Mouse (Mus musculus) brown adipose tissue, adult 24 weeks (tissue): ENCODE measurements around the gene Birc7. TPM values are rescaled to one million over a fixed set of nuclear protein-coding genes. Genes with fewer than 3 reads are reported as not detected.

ENCODE experiments used
- H3K27ac ChIP-seq: fragments of 200-500 bp; replicated peaks from 2 replicates; pipeline ENCODE4 v1.5.1; 2012; ENCODE audit warnings: low read depth, mild to moderate bottlenecking, low read length
- H3K4me1 ChIP-seq: fragments of 200-500 bp; 2 replicates; pipeline ENCODE4 v1.6.1; 2012; ENCODE audit warnings: low read length, mixed read lengths; ENCODE audit not compliant: control insufficient read depth, insufficient read depth, insufficient read length
- H3K4me3 ChIP-seq: fragments of 200-500 bp; 2 replicates; pipeline ENCODE4 v1.5.1; 2012; ENCODE audit warnings: low read depth, mild to moderate bottlenecking, low read length, moderate library complexity; ENCODE audit not compliant: insufficient read depth
- polyA plus RNA-seq: library from polyadenylated mRNA; stranded (reverse); fragments of >200 nt; gene quantifications from 2 replicates; pipeline ENCODE4 v1.2.4, GENCODE M21; 2012; ENCODE audit not compliant: missing spikeins, insufficient read depth, insufficient read length

Gene Birc7
- polyA plus RNA-seq, 1 experiment = not detected

DNA sequence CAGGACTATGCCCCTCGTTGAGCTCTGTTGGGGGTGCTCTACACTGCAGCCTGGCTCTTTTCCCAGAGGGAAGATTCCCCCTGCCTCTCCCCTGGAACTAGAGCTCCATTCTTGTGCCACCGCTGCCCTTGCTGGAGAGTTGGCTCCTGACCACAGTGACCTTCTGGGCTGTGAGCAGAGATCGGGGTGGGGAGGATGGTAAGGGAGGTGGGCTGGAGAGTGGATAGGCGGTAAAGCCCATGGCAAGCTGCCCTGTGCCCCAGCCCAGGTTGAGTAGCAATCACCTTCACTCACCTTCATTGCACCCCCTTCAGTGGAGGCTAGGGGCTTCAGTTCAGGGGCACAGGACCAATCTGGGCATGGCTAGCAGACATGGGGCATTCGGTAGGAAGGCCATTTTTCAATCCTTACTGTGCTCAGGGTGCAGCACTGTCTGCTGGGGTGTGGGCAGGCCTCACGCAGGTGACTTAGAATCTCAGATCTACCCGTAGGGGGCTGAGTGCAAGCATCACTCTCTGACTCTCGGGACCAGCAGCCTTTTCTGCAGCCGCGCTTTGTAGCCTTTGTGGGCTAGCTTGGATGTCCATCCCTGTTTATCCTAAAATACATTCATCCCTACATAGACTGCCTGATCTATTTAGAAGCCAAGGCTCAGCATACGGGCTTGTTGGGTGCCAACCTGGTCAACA lies 32.8 kb upstream of the Birc7 start:
- no peaks in the 10 kb centered on the region for H3K4me1 ChIP-seq
- no peak overlapping the region for H3K27ac ChIP-seq
- no peak overlapping the region for H3K4me3 ChIP-seq

DNA sequence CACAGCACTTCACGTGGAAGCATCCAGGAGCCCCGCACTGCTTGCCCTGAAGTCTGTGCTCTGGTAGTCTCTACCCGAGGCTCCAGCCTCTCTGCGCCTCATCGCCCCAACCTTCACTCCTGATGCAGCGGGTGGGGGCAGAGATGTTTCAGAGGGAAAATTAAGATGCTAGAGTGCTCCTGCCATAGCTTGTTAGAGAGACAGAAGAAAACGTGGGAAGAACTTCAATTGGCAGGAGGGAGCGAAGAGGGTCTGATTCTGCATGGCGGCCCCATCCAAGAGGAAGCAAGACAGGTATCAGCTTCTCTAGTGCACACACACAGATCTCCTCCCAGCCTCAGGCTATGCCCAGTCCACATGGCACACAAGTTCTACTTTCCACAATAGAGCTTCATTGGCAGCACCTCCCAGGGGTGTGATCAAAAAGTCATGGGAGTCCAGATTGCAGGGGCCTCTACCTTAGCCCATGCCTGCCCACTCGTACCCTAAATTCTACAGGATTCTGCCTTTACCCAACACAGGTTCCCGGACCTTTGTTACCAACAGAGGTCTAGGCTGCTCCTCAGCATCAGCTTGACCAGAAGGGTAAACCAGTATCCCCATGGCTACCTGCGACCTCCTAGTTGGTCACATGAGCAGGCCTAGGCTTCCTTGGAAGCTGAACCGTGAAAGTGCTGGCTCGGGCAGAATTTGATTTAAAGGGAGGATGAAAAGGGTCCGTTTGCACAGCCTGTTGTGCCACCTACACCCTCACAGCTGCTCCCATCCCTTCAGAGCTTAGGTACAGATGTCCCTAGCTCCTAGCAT lies 31.8 kb upstream of the Birc7 start:
- Histone ChIP-seq H3K27ac (no peak overlapping the region), H3K4me1 (no peaks in the 10 kb centered on the region), H3K4me3 (no peak overlapping the region)

DNA sequence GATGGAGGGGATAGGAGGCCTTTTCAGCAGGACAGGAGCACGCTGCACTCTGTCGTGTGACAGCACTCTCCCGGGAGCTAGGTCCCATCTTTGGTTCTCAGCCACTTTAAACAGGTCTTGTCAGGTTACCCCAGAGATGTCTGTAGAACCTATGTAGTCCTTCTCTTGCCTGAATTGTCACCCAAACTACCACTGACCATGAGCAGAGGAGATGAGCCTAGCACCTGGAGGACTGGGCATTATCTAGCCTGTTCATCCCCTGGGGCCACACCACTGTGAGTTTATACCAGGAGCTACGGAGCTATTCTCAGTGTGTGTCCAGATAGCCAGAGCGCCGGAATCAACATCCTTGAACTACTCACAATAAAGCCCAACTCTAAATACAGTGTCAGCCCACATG lies 31.0 kb upstream of the Birc7 start:
- H3K4me3 ChIP-seq = no peak overlapping the region
- H3K27ac ChIP-seq = no peak overlapping the region
- H3K4me1 ChIP-seq = no peaks in the 10 kb centered on the region

DNA sequence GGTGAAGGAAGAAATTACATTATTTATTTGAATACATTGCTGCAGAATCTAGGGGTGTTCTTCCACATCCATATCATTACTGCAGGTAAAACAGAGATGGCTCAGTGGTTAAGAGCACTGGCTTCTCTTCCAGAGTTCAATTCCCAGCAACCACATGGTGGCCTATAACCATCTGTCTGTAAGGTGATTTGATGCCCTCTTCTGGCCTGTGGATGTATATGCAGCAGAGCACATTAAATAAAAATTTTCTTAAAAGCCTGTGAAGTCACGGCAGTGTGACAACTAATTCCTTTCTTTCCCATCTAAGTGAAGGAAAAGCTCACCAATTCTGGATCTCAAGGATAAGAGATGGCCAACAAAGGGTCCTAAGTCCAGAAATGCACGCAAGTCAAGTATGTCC lies 26.7 kb upstream of the Birc7 start:
- Histone ChIP-seq H3K4me1 (no peaks in the 10 kb centered on the region), H3K27ac (no peak overlapping the region), H3K4me3 (no peak overlapping the region)

GRCm38 (mm10) chr2:180904435-180905208 lies 24.2 kb upstream of the Birc7 start:
- Histone ChIP-seq H3K4me3 (no peak overlapping the region), H3K4me1 (no peaks in the 10 kb centered on the region), H3K27ac (no peak overlapping the region)

DNA sequence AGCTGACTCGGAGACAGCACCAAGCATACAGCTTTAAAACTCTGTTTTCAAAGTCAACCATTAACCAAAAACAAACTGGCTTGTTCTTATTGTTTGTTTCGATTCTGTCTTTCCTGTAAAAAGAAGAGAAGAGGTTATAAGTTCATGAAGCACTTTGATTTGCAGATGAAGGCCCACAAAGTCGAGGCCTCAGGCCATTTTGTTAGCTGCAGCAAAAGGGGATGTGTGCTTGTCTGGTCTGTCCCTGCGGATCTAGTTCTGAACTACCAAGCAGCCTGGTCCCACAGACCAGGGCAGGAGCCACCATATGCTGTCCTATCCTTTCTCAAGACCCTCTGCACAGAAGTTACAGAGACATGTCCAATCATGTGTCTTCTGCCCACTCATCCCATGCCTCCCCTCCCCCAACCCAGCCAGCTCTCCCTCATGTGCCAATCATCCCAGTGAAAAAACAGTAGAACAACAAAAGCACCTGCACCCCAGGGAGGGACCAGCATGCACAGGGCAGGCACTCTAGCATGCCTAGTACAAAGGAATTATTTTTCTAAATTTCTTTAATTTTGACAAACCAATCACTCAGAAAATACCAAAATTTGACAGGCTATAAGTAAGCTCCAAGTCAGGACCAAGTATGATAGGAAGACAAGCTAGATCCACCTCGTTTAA lies 23.1 kb upstream of the Birc7 start:
- H3K4me3 ChIP-seq = no peak overlapping the region
- H3K4me1 ChIP-seq = no peaks in the 10 kb centered on the region
- no peak overlapping the region for H3K27ac ChIP-seq

GRCm38 (mm10) chr2:180910928-180911327 lies 17.9 kb upstream of the Birc7 start:
- no peaks in the 10 kb centered on the region for H3K4me1 ChIP-seq
- H3K4me3 ChIP-seq = no peak overlapping the region
- H3K27ac ChIP-seq = no peak overlapping the region

GRCm38 (mm10) chr2:180915886-180916433 lies 12.9 kb upstream of the Birc7 start:
- Histone ChIP-seq H3K4me3 (no peak overlapping the region), H3K27ac (no peak overlapping the region)

DNA sequence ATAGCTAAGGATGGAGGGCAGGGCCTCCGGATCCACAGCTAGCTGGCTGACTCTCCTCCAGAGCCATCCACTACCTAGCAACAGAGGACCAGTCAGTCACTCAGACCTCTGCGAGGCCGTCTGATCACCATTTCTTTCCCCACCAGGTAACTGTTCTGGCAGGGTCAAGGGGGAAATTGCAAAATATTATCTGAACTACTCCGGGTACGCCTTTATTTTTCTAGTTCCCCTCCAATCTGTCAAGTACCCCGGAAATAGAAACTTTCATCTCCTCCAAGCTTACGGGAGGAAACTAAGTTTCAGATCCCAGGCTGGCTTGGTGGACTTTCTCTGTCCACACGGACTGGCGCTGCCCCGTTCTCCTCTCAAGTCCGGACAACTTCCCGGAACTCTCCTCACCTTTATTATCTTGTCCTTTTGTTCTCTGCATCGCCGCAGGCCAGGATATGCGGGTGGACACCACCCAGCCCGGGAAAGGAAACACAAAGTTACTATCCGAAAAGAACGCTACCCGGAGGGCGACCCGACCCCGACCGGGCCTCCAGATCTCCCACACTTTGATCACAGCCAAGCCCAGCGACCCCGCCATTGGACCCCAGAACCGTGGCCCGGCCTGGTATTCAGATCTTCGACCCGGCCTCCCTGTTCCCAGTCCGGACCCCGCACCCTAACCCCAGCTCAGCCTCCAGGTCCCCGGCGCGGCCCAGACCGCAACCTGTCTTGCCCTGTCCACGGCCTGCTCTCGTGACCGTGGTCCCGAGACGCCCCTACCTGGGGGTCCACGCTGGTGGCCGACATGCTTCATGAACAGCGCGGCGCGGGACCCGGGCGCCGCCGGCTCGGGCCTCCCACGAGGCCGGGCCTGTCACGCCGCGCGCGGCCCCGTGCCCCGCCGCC lies 8.7 kb upstream of the Birc7 start:
- peaks cover 2% of the 10 kb centered on the region; the same call in 1 of the 2 replicates for H3K4me1 ChIP-seq
- H3K27ac ChIP-seq = peak overlapping the region; percentile 43
- H3K4me3 ChIP-seq = peak overlapping the region; percentile 90

More at GRCm38 (mm10) chr2:180915886-180916433, 12.9 kb upstream of the Birc7 start:
- H3K4me1 ChIP-seq = peaks cover 2% of the 10 kb centered on the region; the same call in 1 of the 2 replicates

DNA sequence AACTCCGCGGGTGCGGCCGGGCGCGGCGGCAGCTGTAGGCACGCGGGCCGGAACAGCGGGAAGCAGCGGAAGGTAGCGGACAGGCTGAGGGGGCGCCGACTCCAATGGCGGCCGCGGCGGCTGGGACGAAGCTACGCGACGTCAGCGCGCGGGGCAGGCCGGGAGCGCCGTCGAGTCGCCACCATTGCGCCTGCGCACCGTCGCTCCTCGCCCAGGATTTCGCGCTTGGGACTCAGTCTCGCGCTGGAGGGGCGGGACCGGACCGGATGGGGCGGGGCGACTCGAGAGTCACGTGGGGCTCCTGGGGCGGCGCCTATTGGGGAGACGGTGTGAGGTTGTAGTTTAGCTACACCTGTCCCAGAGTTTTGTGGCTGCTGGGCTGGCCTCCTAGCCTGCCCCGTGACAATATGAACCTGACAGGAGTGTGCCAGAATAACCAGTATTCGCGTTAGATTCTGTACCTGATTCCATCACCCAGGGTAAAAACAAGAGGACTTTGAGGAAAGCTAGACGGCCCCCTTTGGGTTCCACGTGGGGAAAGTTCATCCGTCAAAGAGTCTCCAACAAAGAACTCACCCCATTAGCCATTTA lies 7.9 kb upstream of the Birc7 start, which contains the start of gene Ythdf1:
TSS of gene Ythdf1 (minus strand) at position 140 of the 591 bp plus-strand sequence.
- Histone ChIP-seq H3K4me3 (peak within 1 kb of the TSS; percentile 90), H3K4me1 (peaks cover 2% of the 10 kb centered on the region; the same call in 1 of the 2 replicates), H3K27ac (peak within 1 kb of the TSS; percentile 43)

GRCm38 (mm10) chr2:180922739-180923138 lies 6.1 kb upstream of the Birc7 start:
- no peak overlapping the region for H3K27ac ChIP-seq
- no peak overlapping the region for H3K4me3 ChIP-seq
- peaks cover 2% of the 10 kb centered on the region; the same call in 1 of the 2 replicates for H3K4me1 ChIP-seq

GRCm38 (mm10) chr2:180925176-180925575 lies 3.6 kb upstream of the Birc7 start:
- no peaks in the 10 kb centered on the region for H3K4me1 ChIP-seq
- no peak overlapping the region for H3K4me3 ChIP-seq
- H3K27ac ChIP-seq = no peak overlapping the region

DNA sequence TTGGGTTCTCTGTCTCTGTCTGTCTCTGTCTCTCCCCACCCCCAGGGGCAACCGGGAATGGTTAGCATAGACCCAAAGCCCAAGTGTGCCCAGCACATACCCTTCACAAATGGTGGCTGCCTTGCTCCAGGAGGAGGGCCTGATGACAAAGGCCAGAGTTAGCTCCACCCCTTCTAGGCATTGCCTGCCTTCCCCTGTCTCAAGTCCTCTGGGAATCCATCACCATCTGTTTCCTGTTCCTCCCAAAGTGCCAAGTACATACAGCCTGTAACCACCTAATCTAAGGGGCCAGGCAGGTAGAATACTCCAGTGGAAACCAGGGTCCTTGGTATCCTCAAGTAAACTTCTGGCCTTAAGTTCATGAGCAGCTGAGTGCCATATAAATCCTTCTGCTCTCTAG lies 3.6 kb downstream of the Birc7 start:
- Histone ChIP-seq H3K4me3 (no peak overlapping the region), H3K27ac (no peak overlapping the region), H3K4me1 (no peaks in the 10 kb centered on the region)
